Mouse (Mus musculus) right cerebral cortex, postnatal 4 days (tissue): ENCODE measurements around the gene Cldn7.
A peak's percentile ranks its signal among the peaks of the same experiment; 100 is the strongest.
"Not testable (repeated sequence)": the region's sequence is repeated elsewhere in the genome, so short reads cannot be mapped to it uniquely, and the experiment has no call there.

ENCODE experiments used
- DNase-seq: peaks from one replicate; pipeline ENCODE4 v3.0.0-alpha.2; 2022

Gene Cldn7

DNA sequence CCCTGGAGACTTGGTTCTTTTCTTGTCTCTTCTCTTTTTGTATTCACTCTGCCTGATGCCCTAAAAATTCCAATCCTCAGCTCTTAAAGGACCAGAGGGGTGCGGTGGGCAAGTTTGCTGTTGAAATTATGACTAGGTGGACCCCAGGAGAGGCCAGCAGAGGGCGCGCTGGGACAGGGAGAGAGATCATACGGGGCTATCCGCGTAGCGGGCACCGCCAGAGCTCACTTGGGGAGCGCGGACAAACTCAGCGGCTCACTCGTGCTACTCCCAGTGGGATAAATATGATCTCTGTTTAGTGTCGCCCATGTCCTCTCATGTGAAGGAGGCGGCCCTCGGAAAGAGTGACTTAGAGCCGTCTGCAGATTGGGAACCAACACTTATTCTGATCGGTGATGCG is 30.4 kb upstream of the Cldn7 start:
- DNase-seq: peak; percentile 100

DNA sequence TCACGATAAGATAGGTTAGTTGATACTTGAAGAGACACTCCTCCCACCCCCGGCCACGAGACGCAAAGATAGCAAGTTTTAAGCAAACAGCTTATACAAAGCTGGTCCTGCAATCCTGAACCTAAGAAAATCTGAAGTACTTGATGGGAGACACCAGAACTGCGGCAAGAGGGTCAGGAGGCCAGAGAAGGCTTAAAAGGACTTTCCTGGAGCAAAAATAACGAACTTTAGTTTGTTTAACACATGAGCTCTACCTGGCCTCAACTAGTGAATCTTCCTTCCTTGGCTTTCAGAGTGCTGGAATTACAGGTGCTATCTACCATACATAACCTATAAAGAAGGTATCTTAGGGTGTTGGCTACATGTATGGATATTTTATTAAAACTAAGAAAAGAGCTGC is 29.9 kb upstream of the Cldn7 start:
- DNase-seq: no peak

DNA sequence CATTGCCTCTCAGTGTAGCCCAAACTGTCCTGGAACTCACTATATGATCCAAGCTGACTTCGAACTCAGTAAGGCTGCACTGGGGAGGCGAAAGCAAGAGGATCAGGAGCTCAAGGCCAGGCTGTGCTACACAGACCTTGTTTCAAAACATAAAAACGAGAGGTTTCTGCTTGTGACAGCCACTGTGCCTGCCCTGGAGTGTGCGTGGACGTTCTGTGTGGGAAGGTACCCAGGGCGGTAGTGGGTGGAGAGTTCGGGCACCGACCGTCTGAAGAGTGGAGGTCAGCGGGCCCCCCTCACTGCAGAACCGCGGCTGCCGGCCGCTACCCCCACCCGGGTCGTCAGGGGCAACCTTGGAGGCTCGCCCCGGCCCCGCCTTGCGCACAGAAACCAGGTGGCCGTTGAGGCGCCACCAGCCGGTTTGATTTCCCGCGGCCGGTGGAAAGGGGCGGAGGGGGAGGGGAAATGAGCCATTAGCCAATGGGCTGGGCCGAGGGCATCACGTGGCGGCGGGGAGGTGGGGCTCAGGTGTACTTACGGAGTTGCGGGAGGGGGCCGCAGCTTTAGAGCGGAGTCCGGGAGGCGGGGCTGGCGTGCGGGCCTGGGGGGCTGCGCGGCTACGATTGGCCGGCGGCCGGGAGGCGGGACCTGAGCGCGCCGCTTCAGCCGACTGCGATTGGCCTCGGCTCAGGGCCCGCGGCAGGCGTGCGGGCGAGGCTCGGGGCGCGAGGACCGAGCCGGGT is 29.3 kb upstream of the Cldn7 start, which contains the start of gene Ybx2:
Ybx2 (plus strand) TSS at position 660 of the 743 bp plus-strand sequence.
- peak; percentile 85 for DNase-seq

DNA sequence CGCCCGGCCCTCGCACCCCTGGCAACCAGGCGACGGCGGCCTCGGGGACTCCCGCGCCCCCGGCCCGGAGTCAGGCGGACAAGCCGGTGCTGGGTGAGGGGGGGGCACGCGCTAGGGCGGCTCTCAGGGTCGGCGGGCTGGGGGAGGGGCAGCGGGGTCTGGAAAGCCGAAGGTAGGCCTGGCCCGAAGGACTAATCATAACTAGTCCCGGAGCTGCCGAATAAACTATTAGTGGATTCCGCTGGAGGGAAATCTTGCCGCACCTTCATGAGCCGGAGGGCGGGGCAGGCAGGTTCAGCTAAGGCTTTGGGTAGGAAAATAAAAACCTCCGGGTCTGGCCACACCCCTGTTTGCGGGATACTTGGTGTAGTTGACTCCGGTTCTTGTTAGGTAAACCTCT is 28.4 kb upstream of the Cldn7 start:
- DNase-seq: no peak

DNA sequence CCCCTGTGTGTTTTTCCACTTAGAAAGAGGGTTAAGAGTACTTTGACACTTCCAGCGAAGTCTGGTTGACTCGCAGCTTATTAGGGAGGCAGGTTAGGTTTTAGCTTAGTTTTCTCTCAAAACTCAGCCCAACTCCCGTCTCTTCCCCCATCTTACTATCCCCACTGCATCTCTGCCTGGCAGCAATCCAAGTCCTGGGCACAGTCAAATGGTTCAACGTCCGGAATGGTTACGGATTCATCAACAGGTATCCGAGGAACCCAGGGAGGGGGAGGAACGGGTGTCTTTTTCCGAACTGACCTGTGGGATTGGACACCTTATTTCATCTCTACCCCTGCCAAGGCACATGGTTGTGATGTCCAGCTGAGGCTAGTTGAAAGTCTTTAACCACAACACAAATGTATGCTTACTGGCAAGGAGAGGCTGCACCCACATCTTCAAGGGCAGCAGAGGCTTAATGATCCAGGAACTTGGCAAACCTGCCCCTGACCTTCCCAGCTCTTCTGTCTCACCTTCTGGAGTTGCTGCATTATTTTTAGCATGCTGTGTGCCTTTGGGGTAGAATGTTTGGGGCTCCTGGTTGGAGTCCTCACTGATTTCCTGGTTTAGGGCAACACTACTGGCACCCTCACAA is 27.7 kb upstream of the Cldn7 start:
- no peak for DNase-seq

DNA sequence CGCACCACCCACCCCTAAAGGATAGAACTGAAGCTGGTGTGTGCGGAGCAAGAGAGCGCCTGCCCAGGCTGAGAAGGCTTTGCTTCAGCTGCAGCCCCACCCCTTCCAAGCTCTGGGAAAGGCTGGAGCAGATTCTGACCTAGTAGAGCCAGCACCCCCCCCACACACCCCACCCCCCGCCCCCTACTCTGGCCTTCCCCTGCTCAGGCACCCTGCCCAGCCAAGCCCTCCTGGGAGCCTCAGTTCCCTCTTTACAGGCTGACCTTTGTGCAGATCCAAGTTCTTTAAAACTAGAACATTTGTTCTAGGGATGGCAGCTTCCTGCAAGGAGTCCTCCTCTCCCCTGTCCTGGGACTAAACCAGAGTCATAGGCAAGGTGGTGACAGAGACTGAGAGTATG is 27.2 kb upstream of the Cldn7 start:
- DNase-seq: no peak

DNA sequence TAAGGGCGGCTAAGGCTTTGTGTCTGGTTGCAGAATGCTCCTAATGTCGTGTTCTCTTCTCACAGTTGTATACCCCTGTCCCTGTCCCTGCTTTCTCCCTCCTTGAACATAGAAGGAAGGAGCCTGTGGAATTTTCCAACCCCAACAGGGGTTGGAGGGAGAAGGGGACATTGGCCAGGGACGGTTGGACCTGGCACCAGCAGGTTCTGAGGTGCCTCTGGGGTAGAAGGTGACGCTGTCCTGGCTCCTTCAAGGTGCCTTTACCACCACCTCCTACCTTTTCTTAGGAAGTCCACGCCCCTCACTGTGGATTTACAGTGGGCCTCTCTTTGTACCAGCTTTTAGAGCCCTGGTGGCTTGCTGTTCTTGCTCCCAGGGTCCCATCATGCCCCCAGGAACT is 26.7 kb upstream of the Cldn7 start:
- no peak for DNase-seq

DNA sequence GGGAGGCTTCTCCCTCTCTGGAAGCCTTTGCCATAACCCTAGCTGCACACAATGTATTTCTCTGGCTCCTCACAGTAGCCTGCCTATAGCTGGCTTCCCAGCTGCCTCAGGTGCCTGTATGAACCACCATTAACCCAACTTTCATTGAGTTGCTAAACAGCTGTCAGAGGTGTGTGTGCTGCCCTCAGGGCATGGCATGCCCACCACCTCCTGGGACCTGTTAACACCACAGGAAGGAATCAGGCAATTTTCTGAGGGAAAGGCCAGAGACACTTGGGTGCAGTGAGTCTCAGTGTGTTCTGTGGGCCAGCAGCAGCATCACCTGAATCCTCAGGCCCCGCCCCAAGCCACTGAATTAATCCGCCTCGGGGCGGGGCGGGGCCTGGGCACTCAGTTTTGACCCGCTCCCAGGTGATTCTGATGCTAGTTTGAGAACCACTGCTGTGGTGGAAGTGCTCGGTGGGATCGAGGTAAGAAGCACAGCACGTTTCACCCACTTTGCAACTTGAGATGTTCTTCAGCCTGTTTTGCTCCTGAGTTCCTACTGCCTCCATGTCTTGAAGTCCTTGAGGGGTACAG is 26.1 kb upstream of the Cldn7 start:
- no peak for DNase-seq

DNA sequence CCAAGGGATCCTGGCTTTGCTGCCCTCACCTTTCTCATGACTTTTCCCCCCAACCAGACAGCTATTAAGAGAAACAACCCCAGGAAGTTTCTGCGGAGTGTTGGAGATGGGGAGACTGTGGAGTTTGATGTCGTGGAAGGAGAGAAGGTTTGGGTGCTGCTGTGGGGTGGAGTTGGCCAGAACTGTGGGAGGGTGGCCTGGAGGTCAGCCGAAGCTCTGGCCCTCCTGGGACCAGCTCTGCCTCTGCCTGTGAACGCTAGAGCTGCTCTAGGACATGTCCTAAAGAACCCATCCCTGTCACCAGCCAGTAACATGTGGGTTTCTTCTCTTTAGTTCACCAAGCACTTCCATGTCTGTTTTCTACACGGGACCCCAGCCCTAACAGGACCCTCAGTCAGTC is 25.4 kb upstream of the Cldn7 start:
- no peak for DNase-seq

DNA sequence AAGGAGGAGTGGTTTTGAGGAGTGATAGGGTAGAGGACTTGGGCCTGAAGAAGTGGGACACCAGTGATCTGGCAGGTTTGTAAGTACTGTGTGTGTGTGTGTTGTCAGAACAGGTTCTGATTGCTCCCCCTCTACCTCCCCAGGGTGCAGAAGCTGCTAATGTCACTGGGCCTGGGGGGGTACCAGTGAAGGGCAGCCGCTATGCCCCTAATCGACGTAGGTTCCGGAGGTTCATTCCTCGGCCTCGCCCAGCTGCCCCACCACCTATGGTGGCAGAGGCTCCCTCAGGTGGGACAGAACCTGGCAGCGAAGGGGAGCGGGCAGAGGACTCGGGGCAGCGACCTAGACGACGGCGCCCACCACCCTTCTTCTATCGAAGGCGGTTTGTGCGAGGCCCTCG is 24.8 kb upstream of the Cldn7 start:
- no peak for DNase-seq

DNA sequence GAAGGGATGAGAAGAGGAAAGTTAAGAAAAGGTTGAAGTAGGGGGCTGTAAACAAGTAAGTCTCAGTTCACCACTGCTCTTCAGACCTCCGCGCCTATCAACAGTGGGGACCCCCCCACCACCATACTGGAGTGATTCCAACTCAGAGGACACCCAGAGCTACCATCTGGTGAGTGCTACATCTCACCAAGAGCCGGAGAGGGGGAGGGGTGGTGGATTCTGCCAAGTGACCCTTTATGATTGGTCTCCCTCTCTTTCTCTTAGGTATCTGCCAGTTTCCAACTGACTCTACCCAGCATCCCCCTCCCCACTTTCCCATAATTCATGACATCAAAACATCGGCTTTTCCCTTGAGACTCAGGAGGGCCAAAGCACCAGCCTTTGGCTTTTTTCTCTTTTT is 23.6 kb upstream of the Cldn7 start:
- DNase-seq: no peak

DNA sequence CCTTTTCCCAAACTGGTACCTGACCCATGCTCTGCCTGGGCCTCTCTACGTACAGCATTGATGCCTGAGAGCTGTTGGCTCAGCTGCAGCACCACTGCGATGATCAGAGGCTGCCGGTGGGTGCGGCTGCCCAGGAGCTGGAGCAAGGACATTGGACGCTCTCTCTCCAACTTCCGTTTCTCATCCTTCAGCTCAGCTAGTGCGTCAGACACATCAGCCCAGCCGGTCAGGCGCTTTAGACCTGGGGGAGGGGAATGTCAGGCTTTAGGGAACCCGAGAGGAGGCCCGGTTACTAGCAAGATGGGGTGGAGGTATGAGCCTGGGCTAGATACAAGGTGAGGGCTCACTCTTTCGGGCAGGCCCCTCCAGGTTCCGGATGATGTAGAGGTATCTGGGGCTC is 19.4 kb upstream of the Cldn7 start:
- DNase-seq: no peak

DNA sequence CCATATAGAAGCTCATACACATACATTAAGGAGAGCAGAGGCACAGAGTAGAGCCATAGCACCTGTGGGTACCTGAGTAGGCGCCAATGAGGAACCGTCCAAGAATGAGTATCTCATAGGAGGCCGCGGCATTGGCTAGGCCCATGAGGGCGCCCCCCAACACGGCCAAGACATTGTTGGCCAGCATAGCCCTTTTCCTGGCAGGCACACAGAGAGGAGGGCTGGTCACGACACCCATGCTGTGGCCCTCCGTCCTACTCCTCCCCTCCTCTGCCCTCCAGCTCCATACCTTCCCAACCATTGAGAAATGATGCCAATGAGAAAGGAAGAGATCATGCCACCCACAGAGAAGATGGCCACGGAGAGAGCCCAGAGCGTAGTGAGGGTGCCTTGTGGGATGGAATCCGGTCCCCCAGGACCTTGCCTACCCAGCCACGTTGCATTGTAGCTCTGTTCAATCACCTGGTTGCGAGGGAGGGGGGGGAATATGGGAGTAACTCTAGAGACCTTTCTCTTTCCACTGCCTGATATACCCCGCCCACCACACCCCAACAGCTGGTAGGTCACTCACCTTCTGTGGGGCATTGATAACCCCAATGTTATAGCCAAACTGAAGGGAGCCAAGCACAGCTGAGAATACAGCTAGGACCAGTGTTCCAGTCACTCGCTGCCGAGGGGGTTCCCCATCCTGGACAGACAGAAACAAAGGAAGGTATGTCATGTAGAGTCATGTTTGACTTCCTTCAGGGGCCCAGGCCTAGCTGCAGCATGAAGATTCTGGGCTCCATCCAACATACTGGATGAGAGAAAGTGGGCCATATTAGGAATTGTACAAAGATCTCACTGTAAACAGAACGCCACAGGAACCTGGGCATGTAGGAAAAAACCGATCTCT is 18.3 kb upstream of the Cldn7 start:
- DNase-seq: no peak

DNA sequence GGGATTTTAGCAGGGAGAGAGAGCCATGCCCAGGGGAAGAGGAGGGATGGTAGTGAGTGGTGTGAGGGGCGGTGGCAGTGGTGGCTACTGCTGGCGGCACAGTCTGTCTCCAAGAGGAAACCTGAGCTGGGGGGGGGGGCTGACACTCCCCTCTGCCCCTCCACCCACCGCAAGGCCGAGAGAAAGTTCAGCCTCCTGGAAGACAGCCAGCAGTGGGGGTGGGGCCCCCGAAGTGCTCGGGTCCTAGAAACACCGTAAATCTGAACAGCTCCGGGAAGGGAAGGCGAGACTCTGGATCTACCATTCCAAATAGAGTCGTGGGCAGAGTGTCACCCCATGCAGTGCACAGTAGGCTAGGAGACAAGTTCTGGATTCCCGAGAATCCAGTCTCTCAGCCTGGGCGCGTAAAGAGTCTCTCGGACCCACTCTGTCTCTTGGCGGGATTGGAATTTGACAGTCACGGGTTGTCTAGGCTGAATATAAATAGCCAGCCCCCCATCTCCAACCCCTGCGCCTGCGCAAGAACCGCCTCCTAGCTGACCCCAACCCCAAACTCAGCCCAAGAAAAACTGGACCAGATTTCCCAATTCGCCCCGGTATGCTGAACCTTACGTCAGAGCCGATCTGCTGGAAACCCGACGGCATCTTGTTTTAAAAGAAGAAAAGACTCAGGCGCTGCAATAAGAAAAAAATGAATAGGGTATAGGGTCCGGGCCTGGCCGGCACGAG is 17.1 kb upstream of the Cldn7 start:
- DNase-seq: peak; percentile 23

DNA sequence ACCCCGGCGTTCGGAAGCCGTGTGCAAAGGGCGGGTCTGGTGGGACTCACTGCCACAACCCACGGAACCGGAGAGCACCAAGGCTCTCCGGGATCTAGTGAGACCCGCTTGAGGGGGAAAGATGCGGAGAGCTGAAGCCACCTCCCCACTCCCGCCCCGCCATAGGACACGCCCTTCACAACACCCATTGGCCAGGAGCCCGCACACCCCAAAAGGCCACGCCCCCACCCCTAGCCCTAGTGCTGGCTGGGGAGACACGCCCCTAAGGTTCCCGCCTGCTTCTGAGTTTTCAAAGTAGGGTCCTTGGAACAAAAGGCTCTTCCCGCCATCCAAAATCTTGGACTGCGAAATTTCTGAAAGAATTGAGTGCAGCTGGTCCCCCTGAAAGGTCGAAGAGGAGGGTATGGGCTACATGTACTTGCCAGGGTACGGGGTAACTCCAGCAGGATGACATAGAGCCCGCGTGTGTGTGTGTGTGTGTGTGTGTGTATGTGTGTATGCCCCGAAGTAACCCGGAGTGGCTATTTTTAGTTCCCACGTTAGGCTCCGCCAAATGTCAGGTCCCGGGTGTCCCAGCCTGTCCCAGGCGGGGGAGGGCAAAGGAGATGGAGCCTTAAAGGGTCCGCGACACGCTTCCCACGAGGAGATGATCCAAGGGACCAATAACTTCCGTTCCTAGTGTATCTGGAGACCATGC is 16.4 kb upstream of the Cldn7 start, which contains the start of gene Slc2a4:
Slc2a4 (minus strand) TSS at position 123 of the 697 bp plus-strand sequence.
- DNase-seq: peak; percentile 89

DNA sequence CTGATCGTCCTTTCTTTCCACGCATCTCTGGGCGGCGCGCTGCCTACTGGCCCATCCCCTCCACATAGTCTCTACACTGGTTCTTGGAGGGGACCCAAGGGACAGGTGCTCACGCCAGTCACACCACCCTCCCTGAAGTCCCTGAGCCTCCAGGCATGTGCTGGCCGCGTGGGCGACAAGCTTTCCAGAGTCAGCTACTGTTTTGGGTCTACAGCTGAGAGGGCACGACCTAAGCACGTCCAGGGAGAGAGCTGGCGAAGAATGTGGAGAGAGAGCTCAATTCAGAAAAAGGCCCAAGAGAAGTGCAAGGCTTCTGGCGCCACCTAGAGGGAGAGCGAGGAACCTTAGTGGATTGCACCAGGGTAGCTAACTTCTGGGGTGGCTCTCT is 15.8 kb upstream of the Cldn7 start:
- peak; percentile 80 for DNase-seq

DNA sequence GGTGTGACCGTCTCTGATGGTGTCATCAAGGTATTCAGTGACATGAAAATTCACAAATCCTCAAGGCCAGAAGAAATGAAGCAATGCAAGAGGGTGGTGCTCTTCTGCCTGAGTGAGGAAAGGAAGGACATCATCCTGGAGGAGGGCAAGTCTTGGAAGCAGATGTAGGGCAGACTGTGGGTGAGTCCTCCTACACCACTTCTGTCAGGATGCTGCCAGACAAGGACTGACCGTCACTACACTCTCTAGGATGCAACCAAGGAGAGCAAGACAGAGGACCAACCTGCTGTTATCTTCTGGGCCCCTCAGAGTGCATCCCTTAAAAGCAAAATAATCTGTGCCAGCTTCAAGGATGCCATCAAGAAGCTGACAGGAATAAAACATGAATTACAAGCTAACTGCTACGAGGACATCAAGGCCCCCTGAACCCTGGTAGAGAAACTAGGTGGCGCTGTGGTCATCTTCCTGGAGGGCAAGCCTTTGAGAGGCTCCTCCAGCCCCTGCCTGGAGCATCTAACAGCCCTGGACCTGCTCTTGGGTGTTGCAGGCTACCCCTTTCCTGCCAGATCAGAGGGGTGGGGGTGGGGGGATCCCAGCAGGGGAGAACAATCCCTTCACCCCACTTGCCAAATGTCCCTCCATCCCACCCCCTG is 13.6 kb upstream of the Cldn7 start:
- no peak for DNase-seq

DNA sequence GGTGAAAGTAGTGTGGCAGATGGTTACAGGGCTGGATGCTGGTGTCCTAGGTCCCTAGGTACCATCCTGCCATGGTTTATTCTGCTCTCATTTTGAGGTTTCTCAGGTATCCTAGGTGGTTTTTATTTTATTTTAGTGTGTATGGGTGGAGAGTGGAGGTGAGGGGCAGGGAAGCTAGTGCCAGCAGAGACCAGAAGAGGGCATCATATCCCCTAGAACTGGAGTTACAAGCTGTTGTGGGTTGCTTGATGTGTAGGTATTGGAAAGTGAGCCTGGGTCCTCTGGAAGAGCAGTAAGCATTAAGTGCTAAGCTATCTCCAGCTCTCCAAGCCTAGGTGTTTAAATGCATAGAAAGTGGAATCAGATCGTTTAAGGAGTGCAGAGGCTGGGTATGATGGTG is 12.3 kb upstream of the Cldn7 start:
- no peak for DNase-seq

DNA sequence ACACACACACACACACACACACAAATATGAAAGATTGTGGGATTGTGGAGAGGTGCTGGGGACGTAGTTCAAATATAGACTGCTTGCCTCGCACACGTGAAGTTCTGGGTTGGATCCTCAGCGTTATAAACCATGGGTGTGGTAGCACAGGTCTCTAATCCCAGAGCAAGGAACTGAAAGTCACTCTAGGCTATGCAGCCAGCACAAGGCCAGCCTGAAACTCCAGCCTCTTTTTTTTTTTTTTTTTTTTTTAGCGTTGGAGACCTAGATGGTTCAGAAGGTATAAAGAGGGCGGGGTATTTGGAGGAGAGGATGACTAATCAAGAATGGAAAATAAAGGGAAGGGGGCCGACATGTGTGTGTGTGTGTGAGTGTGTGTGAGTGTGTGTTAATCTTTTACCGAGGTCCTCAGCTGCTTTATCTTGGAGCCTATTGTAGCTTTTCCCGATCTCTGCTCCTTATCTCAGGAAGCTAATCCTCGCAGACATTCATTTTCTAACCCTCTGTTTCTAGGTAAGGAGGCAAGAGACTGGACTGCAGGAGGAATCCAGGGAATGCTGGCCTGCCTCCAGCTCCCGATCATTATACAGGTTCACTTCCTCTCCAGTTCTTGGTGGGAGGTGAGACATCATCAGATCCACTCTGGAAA is 11.2 kb upstream of the Cldn7 start:
- DNase-seq: no peak

DNA sequence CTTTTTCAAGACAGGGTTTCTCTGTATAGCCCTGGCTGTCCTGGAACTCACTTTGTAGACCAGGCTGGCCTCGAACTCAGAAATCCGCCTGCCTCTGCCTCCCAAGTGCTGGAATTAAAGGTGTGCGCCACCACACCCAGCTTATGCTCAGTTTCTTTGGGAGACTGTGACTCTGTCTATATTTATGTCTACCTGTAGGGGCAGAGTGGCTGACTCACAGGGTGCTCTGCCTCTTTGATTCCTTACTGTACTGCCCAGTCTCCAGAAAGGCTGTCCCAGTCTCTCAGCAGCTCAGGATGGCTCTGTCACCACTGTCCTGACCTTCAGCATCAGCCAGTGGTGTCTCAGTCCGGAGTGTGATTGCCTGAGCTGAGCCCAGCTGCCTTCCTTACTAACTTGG is 9.0 kb upstream of the Cldn7 start:
- DNase-seq: not testable (repeated sequence)

DNA sequence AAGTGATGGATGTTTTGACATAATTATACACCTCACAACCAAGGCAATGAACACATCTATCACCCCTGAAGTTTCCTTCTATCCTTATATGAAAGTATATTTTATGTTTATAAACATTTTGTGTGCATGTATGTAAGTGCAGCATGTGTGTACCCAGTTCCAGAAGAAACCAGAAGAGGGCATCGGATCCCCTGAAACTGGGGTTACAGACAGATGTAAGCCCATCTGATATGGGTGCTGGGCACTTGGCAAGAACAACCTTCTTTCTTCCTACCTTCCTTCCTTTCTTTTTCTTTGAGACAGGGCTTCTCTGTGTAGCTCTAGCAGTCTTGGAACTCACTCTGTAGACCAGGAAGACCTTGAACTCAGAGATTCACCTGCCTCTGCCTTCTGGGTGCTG is 8.4 kb upstream of the Cldn7 start:
- no peak for DNase-seq
